Mouse (Mus musculus): ENCODE results near the gene Zmynd8. TPM values are rescaled to one million over a fixed set of nuclear protein-coding genes. Genes with fewer than 3 reads are reported as not detected.

Zmynd8 gene
- polyA plus RNA-seq, 1 experiment from 2014 or later: 81.5 TPM

- Histone ChIP-seq H3K36me3 (ENCODE audit: control insufficient read depth, insufficient read depth) (no peaks in the 10 kb centered on the region), H3K4me2 (ENCODE audit: low read length) (no peak overlapping the region), H3K27ac (ENCODE audit: low read length) (no peak overlapping the region), H3K9ac (replicated peaks; ENCODE audit: low read depth, low read length) (no peak overlapping the region), H3K4me3 (replicated peaks; ENCODE audit: low read length) (no peak overlapping the region), H3K27me3 (replicated peaks; ENCODE audit: control insufficient read depth, insufficient read depth, low read length) (no peaks in the 10 kb centered on the region), H3K4me1 (replicated peaks; ENCODE audit: control insufficient read depth, insufficient read depth, low read length) (peaks cover 44% of the 10 kb centered on the region), H3K9me3 (ENCODE audit: control insufficient read depth, low read length) (no peaks in the 10 kb centered on the region)
- WGBS: 84% methylated on average over 10 of the region's 10 CpGs
- no peak for ATAC-seq
Measured at GRCm38 (mm10) chr2:165889874-165890273, 8.9 kb downstream of the Zmynd8 start.

- no peak for ATAC-seq
- H3K4me2 ChIP-seq (ENCODE audit: low read length): no peak overlapping the region
- peak overlapping the region; percentile 14; the same call in 1 of the 2 replicates for H3K27ac ChIP-seq (ENCODE audit: low read length)
- H3K9me3 ChIP-seq (ENCODE audit: control insufficient read depth, low read length): no peaks in the 10 kb centered on the region
- H3K4me1 ChIP-seq (replicated peaks; ENCODE audit: control insufficient read depth, insufficient read depth, low read length): peaks cover 48% of the 10 kb centered on the region
- no peaks in the 10 kb centered on the region for H3K36me3 ChIP-seq (ENCODE audit: control insufficient read depth, insufficient read depth)
- no peak overlapping the region for H3K4me3 ChIP-seq (replicated peaks; ENCODE audit: low read length)
- no peaks in the 10 kb centered on the region for H3K27me3 ChIP-seq (replicated peaks; ENCODE audit: control insufficient read depth, insufficient read depth, low read length)
- WGBS: 76% methylated on average over 7 of the region's 7 CpGs
- H3K9ac ChIP-seq (replicated peaks; ENCODE audit: low read depth, low read length): 0 out of 2 replicates have a peak overlapping the region, but pooled peaks have one; percentile 17
Measured at GRCm38 (mm10) chr2:165889266-165889665, 9.6 kb downstream of the Zmynd8 start.

GRCm38 (mm10) chr2:165888813-165889221 is 10.0 kb downstream of the Zmynd8 start:
- Histone ChIP-seq H3K4me3 (replicated peaks; ENCODE audit: low read length) (no peak overlapping the region), H3K9me3 (ENCODE audit: control insufficient read depth, low read length) (no peaks in the 10 kb centered on the region), H3K27me3 (replicated peaks; ENCODE audit: control insufficient read depth, insufficient read depth, low read length) (no peaks in the 10 kb centered on the region), H3K4me2 (ENCODE audit: low read length) (no peak overlapping the region), H3K9ac (replicated peaks; ENCODE audit: low read depth, low read length) (peak overlapping the region; percentile 40), H3K36me3 (ENCODE audit: control insufficient read depth, insufficient read depth) (no peaks in the 10 kb centered on the region), H3K27ac (ENCODE audit: low read length) (peak overlapping the region; percentile 75), H3K4me1 (replicated peaks; ENCODE audit: control insufficient read depth, insufficient read depth, low read length) (peaks cover 53% of the 10 kb centered on the region)
- 11% methylated on average over 2 of the region's 3 CpGs for WGBS
- no peak for ATAC-seq

- no peaks in the 10 kb centered on the region for H3K36me3 ChIP-seq (ENCODE audit: control insufficient read depth, insufficient read depth)
- peak overlapping the region; percentile 40 for H3K9ac ChIP-seq (replicated peaks; ENCODE audit: low read depth, low read length)
- no peak overlapping the region for H3K4me2 ChIP-seq (ENCODE audit: low read length)
- ATAC-seq: peak; percentile 27
- H3K27ac ChIP-seq (ENCODE audit: low read length): peak overlapping the region; percentile 75
- H3K9me3 ChIP-seq (ENCODE audit: control insufficient read depth, low read length): no peaks in the 10 kb centered on the region
- peaks cover 57% of the 10 kb centered on the region for H3K4me1 ChIP-seq (replicated peaks; ENCODE audit: control insufficient read depth, insufficient read depth, low read length)
- H3K4me3 ChIP-seq (replicated peaks; ENCODE audit: low read length): no peak overlapping the region
- 12% methylated on average over 13 of the region's 13 CpGs for WGBS
- no peaks in the 10 kb centered on the region for H3K27me3 ChIP-seq (replicated peaks; ENCODE audit: control insufficient read depth, insufficient read depth, low read length)
Measured at GRCm38 (mm10) chr2:165888396-165888795, 10.4 kb downstream of the Zmynd8 start.

- H3K4me1 ChIP-seq (replicated peaks; ENCODE audit: control insufficient read depth, insufficient read depth, low read length): peaks cover 70% of the 10 kb centered on the region
- no peak overlapping the region for H3K4me3 ChIP-seq (replicated peaks; ENCODE audit: low read length)
- H3K27ac ChIP-seq (ENCODE audit: low read length): peak overlapping the region; percentile 100
- 12% methylated on average over 24 of the region's 25 CpGs for WGBS
- no peaks in the 10 kb centered on the region for H3K36me3 ChIP-seq (ENCODE audit: control insufficient read depth, insufficient read depth)
- no peaks in the 10 kb centered on the region for H3K27me3 ChIP-seq (replicated peaks; ENCODE audit: control insufficient read depth, insufficient read depth, low read length)
- ATAC-seq: no peak
- H3K9ac ChIP-seq (replicated peaks; ENCODE audit: low read depth, low read length): peak overlapping the region; percentile 43
- H3K9me3 ChIP-seq (ENCODE audit: control insufficient read depth, low read length): no peaks in the 10 kb centered on the region
- no peak overlapping the region; the same call in 1 of the 2 replicates for H3K4me2 ChIP-seq (ENCODE audit: low read length)
Measured at GRCm38 (mm10) chr2:165886857-165887628, 11.8 kb downstream of the Zmynd8 start.

GRCm38 (mm10) chr2:165886482-165886856 is 12.3 kb downstream of the Zmynd8 start:
- peak overlapping the region; percentile 40 for H3K9ac ChIP-seq (replicated peaks; ENCODE audit: low read depth, low read length)
- H3K4me1 ChIP-seq (replicated peaks; ENCODE audit: control insufficient read depth, insufficient read depth, low read length): peaks cover 76% of the 10 kb centered on the region
- 3% methylated on average over 3 of the region's 3 CpGs for WGBS
- no peak for ATAC-seq
- no peaks in the 10 kb centered on the region for H3K9me3 ChIP-seq (ENCODE audit: control insufficient read depth, low read length)
- H3K4me3 ChIP-seq (replicated peaks; ENCODE audit: low read length): no peak overlapping the region
- H3K27me3 ChIP-seq (replicated peaks; ENCODE audit: control insufficient read depth, insufficient read depth, low read length): no peaks in the 10 kb centered on the region
- H3K36me3 ChIP-seq (ENCODE audit: control insufficient read depth, insufficient read depth): no peaks in the 10 kb centered on the region
- H3K4me2 ChIP-seq (ENCODE audit: low read length): no peak overlapping the region
- H3K27ac ChIP-seq (ENCODE audit: low read length): peak overlapping the region; percentile 100

GRCm38 (mm10) chr2:165885951-165886320 is 12.9 kb downstream of the Zmynd8 start:
- ATAC-seq: no peak
- WGBS: 9% methylated on average over 4 of the region's 4 CpGs

GRCm38 (mm10) chr2:165885225-165885950 is 13.4 kb downstream of the Zmynd8 start:
- Histone ChIP-seq H3K9ac (replicated peaks; ENCODE audit: low read depth, low read length) (peak overlapping the region; percentile 79), H3K4me3 (replicated peaks; ENCODE audit: low read length) (no peak overlapping the region), H3K4me1 (replicated peaks; ENCODE audit: control insufficient read depth, insufficient read depth, low read length) (peaks cover 85% of the 10 kb centered on the region), H3K4me2 (ENCODE audit: low read length) (no peak overlapping the region), H3K27me3 (replicated peaks; ENCODE audit: control insufficient read depth, insufficient read depth, low read length) (no peaks in the 10 kb centered on the region), H3K27ac (ENCODE audit: low read length) (peak overlapping the region; percentile 100), H3K9me3 (ENCODE audit: control insufficient read depth, low read length) (no peaks in the 10 kb centered on the region), H3K36me3 (ENCODE audit: control insufficient read depth, insufficient read depth) (no peaks in the 10 kb centered on the region)
- 12% methylated on average over 13 of the region's 17 CpGs for WGBS
- ATAC-seq: peak; percentile 19; the same call in 1 of the 2 replicates

More at GRCm38 (mm10) chr2:165885951-165886320, 12.9 kb downstream of the Zmynd8 start:
- H3K9me3 ChIP-seq (ENCODE audit: control insufficient read depth, low read length): no peaks in the 10 kb centered on the region
- no peak overlapping the region for H3K4me3 ChIP-seq (replicated peaks; ENCODE audit: low read length)
- H3K27me3 ChIP-seq (replicated peaks; ENCODE audit: control insufficient read depth, insufficient read depth, low read length): no peaks in the 10 kb centered on the region
- H3K27ac ChIP-seq (ENCODE audit: low read length): peak overlapping the region; percentile 100
- no peaks in the 10 kb centered on the region for H3K36me3 ChIP-seq (ENCODE audit: control insufficient read depth, insufficient read depth)
- peaks cover 80% of the 10 kb centered on the region for H3K4me1 ChIP-seq (replicated peaks; ENCODE audit: control insufficient read depth, insufficient read depth, low read length)
- no peak overlapping the region for H3K4me2 ChIP-seq (ENCODE audit: low read length)
- peak overlapping the region; percentile 79 for H3K9ac ChIP-seq (replicated peaks; ENCODE audit: low read depth, low read length)

- peak; percentile 67 for ATAC-seq
- peak overlapping the region; percentile 41 for H3K4me3 ChIP-seq (replicated peaks; ENCODE audit: low read length)
- no peaks in the 10 kb centered on the region for H3K9me3 ChIP-seq (ENCODE audit: control insufficient read depth, low read length)
- peak overlapping the region; percentile 77 for H3K4me2 ChIP-seq (ENCODE audit: low read length)
- 2% methylated on average over 20 of the region's 21 CpGs for WGBS
- H3K27ac ChIP-seq (ENCODE audit: low read length): peak overlapping the region; percentile 100
- H3K9ac ChIP-seq (replicated peaks; ENCODE audit: low read depth, low read length): peak overlapping the region; percentile 79
- no peaks in the 10 kb centered on the region for H3K36me3 ChIP-seq (ENCODE audit: control insufficient read depth, insufficient read depth)
- no peaks in the 10 kb centered on the region for H3K27me3 ChIP-seq (replicated peaks; ENCODE audit: control insufficient read depth, insufficient read depth, low read length)
- H3K4me1 ChIP-seq (replicated peaks; ENCODE audit: control insufficient read depth, insufficient read depth, low read length): peaks cover 92% of the 10 kb centered on the region
Measured at GRCm38 (mm10) chr2:165884577-165885224, 14.1 kb downstream of the Zmynd8 start.
